Mouse (Mus musculus) spleen, postnatal 10 days (tissue): ENCODE results near the gene Runx3.

Experiments
- DNase-seq, 2 experiments: peaks; one replicate each; pipeline ENCODE4 v3.0.0; 2021 to 2022; ENCODE audit warnings: low spot score in 2 of 2

The Runx3 gene

GRCm38 (mm10) chr4:135120342-135121100, at the start of gene Runx3:
TSS of gene Runx3 (plus strand) at chr4:135120652.
- DNase-seq, result peak in 1 of 2 experiments; percentile 57

- no peak for DNase-seq
Observed at GRCm38 (mm10) chr4:135072671-135073070, 47.8 kb upstream of the Runx3 start.

- no peak for DNase-seq
Observed at GRCm38 (mm10) chr4:135073523-135073922, 46.9 kb upstream of the Runx3 start.

GRCm38 (mm10) chr4:135074646-135075045, 45.8 kb upstream of the Runx3 start:
- no peak for DNase-seq

GRCm38 (mm10) chr4:135075360-135075759, 45.1 kb upstream of the Runx3 start:
- DNase-seq, result no peak

- no peak for DNase-seq
Observed at GRCm38 (mm10) chr4:135076611-135077010, 43.8 kb upstream of the Runx3 start.

- no peak for DNase-seq
Observed at GRCm38 (mm10) chr4:135077196-135077595, 43.3 kb upstream of the Runx3 start.

- DNase-seq, result peak in 1 of 2 experiments; percentile 34
Observed at GRCm38 (mm10) chr4:135079859-135080640, 40.4 kb upstream of the Runx3 start.

GRCm38 (mm10) chr4:135080641-135080920, 39.9 kb upstream of the Runx3 start:
- DNase-seq, result no peak

- no peak for DNase-seq
Observed at GRCm38 (mm10) chr4:135083089-135083488, 37.4 kb upstream of the Runx3 start.

- no peak for DNase-seq
Observed at GRCm38 (mm10) chr4:135085077-135085853, 35.2 kb upstream of the Runx3 start.

GRCm38 (mm10) chr4:135090613-135091012, 29.8 kb upstream of the Runx3 start:
- no peak for DNase-seq

GRCm38 (mm10) chr4:135092871-135093270, 27.6 kb upstream of the Runx3 start:
- no peak for DNase-seq

- DNase-seq, result no peak
Observed at GRCm38 (mm10) chr4:135095693-135096092, 24.8 kb upstream of the Runx3 start.

- peak in 1 of 2 experiments; percentile 23 for DNase-seq
Observed at GRCm38 (mm10) chr4:135097910-135098891, 22.3 kb upstream of the Runx3 start.

GRCm38 (mm10) chr4:135102019-135102740, 18.3 kb upstream of the Runx3 start:
- no peak for DNase-seq

GRCm38 (mm10) chr4:135102761-135103160, 17.7 kb upstream of the Runx3 start:
- DNase-seq, result peak in 1 of 2 experiments; percentile 32

GRCm38 (mm10) chr4:135103800-135104199, 16.7 kb upstream of the Runx3 start:
- no peak for DNase-seq

GRCm38 (mm10) chr4:135106968-135107367, 13.5 kb upstream of the Runx3 start:
- DNase-seq, result no peak

- DNase-seq, result no peak
Observed at GRCm38 (mm10) chr4:135108666-135109065, 11.8 kb upstream of the Runx3 start.
